Mouse (Mus musculus): ENCODE measurements at regions not wholly inside any gene's neighbourhood (a gene's known extent, or its start where the extent isn't known, plus 50 kb on each side); places are given as distances from the start of the nearest gene placed in this dataset.
"Not testable (repeated sequence)": the region's sequence is repeated elsewhere in the genome, so short reads cannot be mapped to it uniquely, and the experiment has no call there.

DNA sequence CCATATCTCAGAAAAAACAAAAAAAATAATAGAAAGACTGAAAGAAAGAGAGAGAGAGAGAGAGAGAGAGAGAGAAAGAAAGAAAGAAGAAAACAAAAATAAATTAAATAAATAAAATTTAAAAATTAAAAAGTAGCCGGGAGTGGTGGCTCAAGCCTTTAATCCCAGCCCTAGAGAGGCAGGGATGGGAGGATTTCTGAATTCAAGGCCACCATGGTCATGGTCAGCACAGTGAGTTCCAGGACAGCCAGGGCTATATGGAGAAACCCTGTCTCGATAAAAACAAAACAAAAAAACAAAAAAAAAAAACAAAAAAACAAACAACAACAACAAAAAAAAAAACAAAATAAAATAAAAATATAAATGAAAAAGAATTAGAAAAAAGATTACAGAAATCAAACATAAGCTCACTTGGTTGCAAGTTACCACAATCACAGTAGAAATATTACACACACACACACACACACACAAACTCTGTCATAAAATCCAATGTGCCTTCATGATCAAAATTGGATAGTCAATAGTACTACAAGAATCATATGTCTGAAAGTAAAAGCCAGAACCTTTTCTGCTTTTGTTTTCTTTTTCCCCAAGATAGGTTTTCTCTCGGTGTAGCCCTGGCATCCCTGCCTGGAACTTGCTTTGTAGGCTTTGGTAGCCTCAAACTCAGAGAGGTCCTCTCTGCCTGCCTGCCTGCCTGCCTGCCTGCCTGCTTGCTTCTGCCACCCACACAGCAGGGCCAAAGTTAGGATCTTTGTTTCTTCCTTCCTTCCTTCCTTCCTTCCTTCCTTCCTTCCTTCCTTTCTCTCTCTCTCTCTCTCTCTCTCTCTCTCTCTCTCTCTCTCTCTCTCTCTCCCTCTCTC is 476.1 kb upstream of the Olfr161 start:
- WGBS: 61% methylated on average over 3 of the region's 3 CpGs
- H3K4me3 ChIP-seq; H3K36me3 ChIP-seq; DNase-seq (ENCODE audit: low spot score); H3K27me3 ChIP-seq (ENCODE audit: low read depth, poor library complexity, severe bottlenecking); H3K4me1 ChIP-seq; H3K27ac ChIP-seq (replicated peaks); H3K9me3 ChIP-seq (replicated peaks): not testable (repeated sequence)

DNA sequence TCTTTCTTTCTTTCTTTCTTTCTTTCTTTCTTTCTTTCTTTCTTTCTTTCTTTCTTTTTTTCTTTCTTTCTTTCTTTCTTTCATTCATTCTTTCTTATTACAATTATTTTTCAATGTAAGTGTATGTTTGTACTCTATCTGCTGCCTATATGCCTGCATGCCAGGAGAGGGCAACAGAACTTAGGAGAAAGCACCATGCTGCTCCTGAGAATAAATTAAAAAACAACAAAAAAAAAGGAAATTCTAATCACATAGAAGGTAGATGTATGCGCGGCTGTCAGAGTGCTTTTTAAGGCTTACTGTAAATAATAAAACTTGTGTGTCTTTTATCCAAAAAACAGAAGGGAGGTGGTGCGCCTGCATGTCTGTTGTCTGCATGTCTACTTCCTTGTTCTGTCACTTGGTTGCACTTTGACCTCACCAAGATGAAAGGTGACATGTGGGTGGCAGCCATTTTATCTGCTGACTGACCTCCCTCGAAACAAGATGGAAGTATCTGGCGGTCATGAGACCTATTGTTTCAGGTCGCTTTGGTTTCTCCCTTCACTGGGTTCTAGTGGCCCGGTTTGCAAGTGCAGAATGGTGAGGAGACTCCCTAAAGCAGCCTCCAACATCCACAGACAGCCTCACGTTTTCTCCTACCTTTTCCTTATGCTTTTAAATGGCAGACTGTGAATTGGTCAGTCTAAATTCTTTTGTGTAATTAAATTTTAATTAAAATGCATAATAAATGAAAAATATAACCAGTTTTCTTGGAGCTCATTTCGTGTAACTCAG is 475.3 kb upstream of the Olfr161 start:
- not testable (repeated sequence) for H3K4me1 ChIP-seq; H3K27ac ChIP-seq (replicated peaks); H3K36me3 ChIP-seq; H3K4me3 ChIP-seq; H3K9me3 ChIP-seq (replicated peaks); H3K27me3 ChIP-seq (ENCODE audit: low read depth, poor library complexity, severe bottlenecking)
- DNase-seq (ENCODE audit: low spot score): peak; percentile 9
- WGBS: 74% methylated on average over 8 of the region's 9 CpGs

DNA sequence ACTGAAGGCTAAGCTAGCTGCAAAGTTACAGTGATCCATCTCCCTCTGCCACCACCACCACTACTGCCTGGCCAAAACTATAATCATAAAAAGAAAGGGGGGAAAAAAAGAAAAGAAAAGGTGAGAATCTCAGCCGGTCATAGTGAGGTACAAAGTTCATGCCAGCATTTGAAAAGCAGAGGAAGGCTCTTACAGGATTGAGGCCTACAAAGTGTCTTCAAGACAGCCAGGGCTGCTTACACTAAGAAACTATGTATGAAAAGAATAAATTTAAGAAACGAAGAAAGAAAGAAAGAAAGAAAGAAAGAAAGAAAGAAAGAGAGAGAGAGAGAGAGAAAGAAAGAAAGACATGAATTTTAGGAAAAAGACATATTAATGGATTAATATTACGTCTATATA is 474.7 kb upstream of the Olfr161 start:
- H3K9me3 ChIP-seq (replicated peaks); H3K4me3 ChIP-seq; H3K4me1 ChIP-seq; H3K36me3 ChIP-seq; H3K27me3 ChIP-seq (ENCODE audit: low read depth, poor library complexity, severe bottlenecking); DNase-seq (ENCODE audit: low spot score); H3K27ac ChIP-seq (replicated peaks): not testable (repeated sequence)
- WGBS: 86% methylated on average over 2 of the region's 3 CpGs

DNA sequence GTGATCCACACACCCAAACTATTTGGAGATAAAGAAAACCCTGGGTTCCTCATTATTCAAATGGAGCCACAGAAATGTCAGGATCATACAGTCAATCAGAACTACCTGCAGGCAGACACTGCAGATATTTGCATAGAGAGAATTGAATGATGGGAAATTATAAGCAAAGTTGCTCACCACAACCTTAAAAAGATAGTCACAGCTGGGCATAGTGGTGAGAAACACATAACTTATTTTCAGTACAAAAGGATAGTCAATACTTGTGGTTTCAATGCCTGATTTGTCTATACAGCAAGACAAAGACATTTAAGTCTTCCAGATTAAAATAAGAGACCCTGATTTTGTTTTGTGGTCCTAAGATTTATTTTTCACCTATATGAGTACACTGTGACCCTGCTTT is 469.6 kb upstream of the Olfr161 start:
- not testable (repeated sequence) for H3K4me1 ChIP-seq; DNase-seq (ENCODE audit: low spot score)

DNA sequence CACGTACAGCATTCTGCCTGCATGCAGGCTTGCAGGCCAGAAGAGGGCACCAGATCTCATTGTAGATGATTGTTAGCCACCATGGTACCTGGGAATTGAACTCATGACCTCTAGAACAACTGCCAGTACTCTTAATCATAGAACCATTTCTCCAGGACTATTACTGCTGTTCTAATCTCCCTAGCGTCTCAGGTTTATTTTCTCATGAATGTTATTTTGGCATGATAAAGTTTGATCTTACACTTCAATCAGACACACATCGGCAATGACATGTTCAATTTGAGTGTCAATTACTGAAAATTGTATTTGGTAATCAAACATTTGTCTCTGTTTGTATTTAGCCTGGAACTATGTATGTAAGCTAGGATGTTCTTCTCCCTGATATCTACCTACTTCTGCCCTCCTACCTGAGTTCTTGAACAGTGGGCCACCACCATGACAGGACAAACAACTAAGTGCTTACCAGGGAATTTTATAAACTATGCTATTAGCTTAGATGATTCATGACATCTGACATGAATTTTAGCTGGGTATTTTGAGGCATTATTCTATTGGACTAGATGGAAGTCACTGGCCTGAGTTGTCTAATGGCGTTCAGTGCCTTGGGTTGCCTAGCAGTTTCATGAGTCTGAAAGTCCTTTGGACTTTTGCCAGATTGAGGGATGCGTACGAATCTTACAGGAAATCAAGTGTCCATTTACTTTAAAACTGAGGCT is 468.5 kb upstream of the Olfr161 start:
- DNase-seq (ENCODE audit: low spot score); H3K4me3 ChIP-seq; H3K36me3 ChIP-seq; H3K4me1 ChIP-seq; H3K9me3 ChIP-seq (replicated peaks); H3K27ac ChIP-seq (replicated peaks); H3K27me3 ChIP-seq (ENCODE audit: low read depth, poor library complexity, severe bottlenecking): not testable (repeated sequence)
- 59% methylated on average over 4 of the region's 6 CpGs for WGBS

More for the DNA sequence above, 469.6 kb upstream of the Olfr161 start:
- not testable (repeated sequence) for H3K36me3 ChIP-seq; H3K4me3 ChIP-seq; H3K27ac ChIP-seq (replicated peaks); H3K9me3 ChIP-seq (replicated peaks); H3K27me3 ChIP-seq (ENCODE audit: low read depth, poor library complexity, severe bottlenecking)

DNA sequence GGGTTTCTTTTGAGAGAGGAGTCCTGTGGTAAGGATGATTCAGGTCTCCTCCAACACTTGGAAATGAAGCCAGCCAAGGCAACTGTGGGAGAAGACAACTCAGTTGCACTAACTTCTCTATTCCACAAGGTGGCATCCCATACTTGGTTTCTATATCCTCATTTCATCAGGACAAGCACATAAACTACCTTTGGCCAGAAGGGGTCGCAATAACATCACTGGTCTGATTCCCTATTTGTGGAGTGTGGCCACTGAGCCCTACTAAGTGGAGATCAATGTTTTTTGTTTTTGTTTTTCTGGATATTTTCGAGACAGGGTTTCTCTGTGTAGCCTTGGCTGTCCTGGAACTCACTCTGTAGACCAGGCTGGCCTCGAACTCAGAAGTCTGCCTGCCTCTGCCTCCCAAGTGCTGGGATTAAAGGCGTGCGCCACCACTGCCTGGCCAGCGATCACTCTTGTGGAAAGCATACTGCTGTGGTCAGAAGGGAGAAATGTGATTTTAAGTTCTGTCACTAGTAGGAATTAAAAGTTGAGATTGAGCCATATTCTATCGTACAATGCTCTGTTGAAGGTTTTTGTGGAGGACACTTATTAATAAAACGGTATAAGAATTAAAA is 467.9 kb upstream of the Olfr161 start:
- 70% methylated on average over 8 of the region's 8 CpGs for WGBS
- H3K4me3 ChIP-seq; H3K36me3 ChIP-seq; H3K27me3 ChIP-seq (ENCODE audit: low read depth, poor library complexity, severe bottlenecking); H3K4me1 ChIP-seq; H3K27ac ChIP-seq (replicated peaks): not testable (repeated sequence)
- peaks cover 11% of the 10 kb centered on the region for H3K9me3 ChIP-seq (replicated peaks)
- peak; percentile 11 for DNase-seq (ENCODE audit: low spot score)

DNA sequence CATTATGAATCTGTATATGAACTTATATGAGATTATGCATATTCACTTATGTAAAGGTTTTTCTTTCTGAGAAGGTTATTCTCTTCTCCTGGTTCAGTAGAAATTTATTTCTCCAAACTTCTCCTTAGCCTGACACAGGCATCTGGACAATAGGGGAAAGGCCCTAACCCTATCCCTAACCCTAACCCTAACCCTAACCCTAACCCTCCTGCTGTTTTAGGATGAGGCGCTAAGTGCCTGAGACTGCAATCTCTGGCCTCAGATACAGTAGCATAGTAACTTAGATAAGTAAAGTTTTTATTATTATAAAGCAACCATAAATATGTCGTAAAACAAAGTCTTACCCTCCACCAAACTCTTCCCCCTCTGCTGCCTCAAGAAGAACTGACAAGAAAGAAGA is 463.5 kb upstream of the Olfr161 start:
- H3K27me3 ChIP-seq (ENCODE audit: low read depth, poor library complexity, severe bottlenecking); DNase-seq (ENCODE audit: low spot score); H3K36me3 ChIP-seq; H3K27ac ChIP-seq (replicated peaks); H3K4me3 ChIP-seq; H3K4me1 ChIP-seq: not testable (repeated sequence)
- 36% methylated on average over 2 of the region's 2 CpGs for WGBS
- H3K9me3 ChIP-seq (replicated peaks): peaks cover 11% of the 10 kb centered on the region
